Mouse (Mus musculus) monocyte, adult 2 months (primary cell): Measurements from ENCODE around the gene Glis2.

Experiments used
- DNase-seq, 2 experiments: peaks; one replicate each; pipeline ENCODE4 v3.0.0; 2022; ENCODE audit warnings: low spot score in 2 of 2, low read depth in 1 of 2

Glis2 gene

DNA sequence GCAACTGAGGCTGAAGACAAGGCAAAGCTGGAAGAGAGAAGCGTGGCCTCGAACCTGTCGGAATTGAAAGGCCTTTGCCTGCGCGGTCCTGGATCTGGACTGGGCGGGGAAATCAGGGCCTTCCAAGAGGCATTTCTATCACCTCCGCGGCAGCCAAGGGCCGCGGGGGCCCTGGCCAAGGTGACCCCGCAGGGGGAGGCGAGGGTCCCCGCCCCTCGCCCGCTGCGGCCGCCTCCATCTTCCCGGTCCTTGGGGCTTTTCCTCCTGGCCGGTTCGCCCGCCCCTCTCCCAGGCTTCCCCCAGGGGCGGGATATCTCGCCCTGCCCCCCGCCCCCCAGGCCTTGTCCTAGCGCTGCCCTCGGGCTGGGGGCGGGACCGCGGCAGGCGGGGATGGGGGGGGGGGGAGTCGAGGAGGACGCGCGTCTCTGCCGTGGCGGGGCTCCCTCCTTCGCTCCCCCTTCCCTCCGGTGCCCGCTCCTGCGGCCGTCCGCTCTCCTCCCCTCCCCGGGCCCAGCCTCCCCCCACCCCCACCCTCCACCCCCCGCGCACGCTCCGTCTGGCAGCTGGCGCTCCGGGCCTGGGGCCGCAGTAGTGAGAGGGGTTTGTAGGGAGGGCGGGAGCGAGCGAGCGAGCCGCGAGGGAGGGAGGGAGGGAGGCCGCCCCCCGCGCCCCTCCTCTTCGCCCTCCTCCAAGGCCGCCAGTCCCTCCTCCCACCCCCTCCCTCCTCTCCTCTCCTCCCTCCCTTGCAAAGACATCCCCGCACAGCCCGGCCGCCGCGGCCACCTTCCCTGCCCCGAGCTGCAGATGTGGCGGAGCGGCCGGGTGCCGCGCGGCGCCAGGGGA, at the start of gene Glis2:
Gene Glis2, plus strand, starts transcription at position 743 of the 843 bp plus-strand sequence.
- DNase-seq, result no peak

DNA sequence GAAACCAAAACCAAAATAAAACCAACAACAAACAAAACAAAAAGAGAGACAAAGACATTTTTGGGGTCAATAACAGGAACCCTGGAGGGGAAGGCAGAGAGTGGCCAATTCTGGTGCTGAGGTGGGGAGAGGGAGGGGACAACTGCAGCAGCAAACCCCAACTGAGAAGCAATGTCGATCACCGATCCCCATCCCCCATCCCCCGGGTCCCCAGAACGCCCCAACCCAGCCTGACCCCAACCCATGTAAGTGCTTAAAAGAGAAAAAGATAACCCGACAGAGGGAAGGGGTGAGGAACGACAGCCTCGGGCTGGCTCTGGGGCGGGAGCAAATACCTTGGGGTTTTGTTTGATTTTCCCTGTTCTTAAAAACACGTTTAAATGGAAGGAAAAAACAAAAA, 49.7 kb upstream of the Glis2 start:
- no peak for DNase-seq

DNA sequence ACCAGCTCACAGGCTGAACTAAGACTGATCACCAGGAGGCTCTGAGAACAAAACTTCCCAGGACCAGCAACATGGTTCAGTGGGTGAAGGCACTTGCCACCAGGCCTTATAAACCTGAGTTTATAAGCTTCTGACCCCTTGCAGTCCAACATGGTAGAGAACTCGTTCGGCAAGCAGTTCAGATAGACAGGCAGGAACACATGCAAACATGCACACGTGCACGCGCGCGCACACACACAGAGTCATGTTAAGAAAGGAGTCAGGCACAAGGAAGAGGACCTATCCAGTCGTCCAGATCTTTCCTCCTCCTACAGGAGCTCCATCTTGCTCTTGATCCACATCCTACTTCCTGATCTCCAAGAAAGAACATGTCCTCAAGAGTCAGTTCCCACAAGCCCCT, 47.7 kb upstream of the Glis2 start:
- no peak for DNase-seq

DNA sequence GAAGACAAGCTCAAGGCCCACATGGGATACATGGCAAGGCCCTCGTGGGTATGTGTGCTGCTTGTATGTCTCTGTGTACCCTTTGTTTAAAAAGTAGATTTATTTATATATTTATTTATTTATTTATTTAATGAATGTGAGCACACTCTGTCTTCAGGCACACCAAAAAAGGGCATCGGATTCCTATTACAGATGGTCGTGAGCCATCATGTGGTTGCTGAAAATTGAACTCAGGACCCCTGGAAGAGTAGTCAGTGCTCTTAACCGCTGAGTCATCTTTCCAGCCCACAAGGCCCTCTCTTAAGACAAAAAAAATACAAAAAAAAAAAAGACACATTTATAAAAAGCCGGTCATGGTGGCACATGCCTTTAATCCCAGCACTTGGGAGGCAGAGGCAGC, 46.9 kb upstream of the Glis2 start:
- DNase-seq, result no peak

DNA sequence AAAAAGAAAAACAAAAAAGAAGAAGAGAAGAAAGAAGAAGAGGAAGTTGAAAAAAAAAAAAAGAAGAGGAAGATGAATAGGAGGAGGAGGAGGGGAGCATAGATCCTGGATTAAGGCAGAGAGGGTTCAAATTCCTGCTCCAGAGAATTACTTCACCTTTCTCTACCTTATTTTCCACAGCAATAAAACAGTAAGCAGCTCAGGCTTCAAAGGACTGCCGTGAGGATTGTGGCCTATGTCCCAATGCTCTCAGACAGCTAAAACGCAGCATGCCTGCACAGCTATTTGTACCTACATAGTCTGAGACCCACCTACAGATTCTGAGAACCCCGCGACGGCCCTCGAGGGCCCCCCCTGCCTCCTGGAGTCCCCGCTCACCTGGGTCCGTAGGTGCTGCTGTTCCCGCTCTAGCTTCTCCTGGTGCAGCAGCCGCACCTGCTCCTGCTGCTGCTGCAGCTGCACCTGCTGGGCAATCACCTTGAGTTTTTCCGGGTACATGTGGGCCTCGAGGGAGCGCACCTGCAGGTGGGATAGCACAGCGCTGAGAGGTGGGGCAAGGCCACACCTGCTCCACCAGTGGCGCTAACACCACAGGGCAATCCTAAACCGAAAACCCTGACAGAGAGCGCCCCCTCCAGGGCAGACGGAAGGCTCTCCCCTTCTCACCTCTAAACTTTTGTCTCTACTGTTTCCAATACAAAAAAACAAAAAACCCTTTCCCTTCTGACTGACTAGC, 45.4 kb upstream of the Glis2 start:
- DNase-seq, result no peak

DNA sequence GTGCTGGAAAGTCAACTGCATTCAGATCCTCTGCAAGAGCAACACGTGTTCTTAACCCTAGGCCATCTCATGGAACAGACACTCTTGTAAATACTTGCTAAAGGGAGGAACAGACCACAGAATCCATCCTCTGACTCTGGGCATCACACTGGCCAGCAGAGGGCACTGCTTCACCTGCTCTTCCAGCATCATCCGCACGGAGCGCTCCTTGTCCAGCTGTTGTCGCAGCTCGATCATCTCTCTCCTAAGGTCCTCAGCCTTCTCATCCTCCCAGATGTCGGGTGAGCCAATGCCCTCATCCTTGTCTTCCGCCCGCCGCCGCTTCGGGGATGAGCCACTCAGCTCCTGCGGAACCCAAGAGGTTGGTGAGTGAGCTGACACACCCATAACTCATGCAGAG, 43.5 kb upstream of the Glis2 start:
- DNase-seq, result peak in 1 of 2 experiments; percentile 29

DNA sequence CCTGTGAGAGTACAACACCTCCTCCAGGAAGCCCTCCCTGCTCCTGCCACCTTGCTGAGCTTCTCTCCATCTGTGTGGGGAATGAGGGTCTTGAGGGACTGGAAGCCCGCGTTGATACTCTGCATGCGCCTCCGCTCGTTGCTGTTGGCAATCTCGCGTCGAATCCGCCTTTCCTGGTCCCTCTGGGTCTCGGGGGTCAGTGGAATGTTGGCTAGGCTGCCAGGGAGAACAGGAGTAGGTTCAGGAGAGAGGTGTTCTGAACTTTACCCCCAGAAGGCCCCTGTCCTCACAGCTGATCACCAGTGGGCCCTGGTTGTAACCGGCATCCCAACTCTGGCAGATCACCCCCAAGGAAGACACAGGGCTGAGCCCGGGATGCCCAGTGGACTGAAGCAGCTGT, 42.6 kb upstream of the Glis2 start:
- DNase-seq, result no peak

DNA sequence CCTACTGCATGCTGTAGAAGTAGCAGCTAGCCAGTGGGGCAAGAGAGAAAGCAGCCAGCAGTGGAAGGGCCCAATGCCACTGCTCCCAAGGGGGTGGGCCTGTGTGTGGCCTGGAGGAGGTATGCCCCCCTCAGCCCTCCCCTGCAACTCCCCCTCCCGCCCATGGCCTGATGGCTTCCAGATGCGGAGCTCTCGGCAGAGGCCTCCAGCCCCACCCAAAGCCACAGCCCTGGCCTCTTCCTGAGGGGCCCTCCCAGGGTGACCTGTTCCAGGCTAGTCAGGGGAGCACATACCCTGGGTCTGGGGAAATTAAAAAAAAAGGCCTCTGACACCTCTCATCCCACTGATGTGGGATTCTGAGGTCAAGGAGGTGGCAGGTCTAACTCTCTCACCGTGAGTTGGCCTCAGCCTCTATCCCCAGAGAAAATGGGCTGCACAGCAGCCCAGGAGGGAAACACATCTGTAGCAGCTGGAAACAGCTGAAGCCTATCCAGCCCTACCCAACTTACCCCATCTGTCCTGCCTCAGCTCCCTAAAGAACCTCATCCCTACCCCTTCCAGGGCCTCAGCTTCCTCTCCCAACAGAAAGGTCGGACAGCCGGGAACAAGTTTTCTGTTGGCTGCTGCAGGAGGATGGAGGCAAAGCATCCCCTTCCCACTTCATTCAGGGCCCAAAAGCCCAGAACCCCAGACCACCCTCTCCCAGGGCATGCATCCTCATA, 41.5 kb upstream of the Glis2 start:
- no peak for DNase-seq

DNA sequence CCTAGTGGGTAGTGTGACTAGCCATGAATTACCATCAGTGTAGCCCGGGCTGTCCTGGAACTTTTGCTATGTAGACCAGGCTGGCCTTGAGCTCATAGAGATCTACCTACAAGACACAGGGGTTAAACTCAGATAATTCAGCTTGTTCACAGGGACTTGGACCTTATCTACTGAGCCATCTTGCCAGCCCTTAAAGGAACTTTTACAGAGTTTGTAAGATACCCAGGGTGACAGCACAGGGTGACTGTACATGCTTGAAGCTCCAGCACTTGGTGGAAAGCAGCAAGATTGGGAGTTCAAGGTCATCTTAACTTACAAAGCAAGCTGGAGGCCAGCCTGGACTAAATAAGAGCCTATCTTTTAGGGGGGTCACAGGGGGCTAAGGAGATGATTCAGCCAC, 39.0 kb upstream of the Glis2 start:
- no peak for DNase-seq

DNA sequence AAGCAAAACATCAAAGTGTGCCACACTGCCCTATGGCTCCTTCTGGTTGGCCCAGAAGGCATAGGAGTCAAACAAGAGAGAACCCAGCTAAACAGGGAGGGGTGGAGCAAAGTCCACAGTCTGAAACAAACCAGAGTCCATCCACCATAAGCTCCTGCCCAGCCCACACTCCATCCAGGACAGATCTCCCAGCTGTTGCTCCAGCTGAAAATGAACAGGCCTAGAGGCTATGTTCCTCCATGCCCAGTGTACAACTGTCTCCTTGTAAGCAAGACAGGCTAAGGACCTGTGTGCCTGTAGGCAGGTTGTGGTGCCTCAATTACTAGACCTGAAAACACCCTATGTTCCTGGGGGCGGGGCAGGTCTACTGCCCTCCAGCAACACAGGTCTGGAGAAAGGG, 37.4 kb upstream of the Glis2 start:
- no peak for DNase-seq

DNA sequence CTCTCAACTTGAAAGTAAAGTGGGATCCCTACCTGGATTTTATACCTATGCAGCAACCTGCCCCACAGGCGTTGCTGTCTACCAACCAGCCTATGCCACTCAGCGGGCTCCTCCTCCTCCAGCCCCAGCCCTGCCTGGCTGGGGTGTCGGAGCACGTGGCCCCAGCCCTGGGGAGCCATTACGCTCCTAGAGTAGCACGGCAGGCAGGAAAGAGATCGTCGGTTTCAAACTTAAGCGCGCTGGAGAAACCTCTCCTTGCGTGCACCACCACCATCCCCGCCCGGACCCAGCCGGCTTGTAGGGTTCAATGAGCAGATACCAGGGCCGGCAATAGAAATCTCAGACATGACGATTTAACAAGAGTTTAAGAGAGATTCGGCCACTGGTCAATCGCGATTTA, 36.6 kb upstream of the Glis2 start:
- peak in 1 of 2 experiments; percentile 25 for DNase-seq

DNA sequence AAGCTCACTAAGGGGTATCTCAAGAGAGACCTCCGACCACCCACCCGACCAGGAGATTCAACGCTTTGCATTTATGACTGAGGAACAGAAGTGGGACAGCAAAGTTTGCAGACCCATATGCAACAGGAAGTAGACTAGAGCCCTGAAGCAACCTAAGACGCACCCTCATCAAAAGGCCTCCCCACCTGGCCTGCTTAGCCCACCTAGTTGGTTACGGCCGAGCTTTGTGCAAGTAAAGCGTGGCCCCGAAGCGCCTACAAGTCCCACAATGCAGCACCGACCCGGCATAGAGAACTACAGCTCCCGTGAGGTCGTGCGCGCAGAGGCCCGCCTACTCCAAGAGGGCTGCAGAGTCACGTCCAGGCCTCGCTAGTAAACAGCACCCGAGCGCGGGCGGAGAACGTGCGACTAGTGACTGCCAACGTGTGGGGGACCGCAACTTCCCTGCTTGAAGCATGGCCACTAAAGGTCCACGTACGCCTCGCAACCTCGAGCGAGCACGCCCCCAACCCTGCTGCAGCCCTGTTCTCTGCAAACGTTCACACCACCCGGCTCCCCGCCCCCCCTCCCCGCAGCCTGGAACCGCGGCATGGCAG, 36.0 kb upstream of the Glis2 start:
- DNase-seq, result peak; percentile 71

DNA sequence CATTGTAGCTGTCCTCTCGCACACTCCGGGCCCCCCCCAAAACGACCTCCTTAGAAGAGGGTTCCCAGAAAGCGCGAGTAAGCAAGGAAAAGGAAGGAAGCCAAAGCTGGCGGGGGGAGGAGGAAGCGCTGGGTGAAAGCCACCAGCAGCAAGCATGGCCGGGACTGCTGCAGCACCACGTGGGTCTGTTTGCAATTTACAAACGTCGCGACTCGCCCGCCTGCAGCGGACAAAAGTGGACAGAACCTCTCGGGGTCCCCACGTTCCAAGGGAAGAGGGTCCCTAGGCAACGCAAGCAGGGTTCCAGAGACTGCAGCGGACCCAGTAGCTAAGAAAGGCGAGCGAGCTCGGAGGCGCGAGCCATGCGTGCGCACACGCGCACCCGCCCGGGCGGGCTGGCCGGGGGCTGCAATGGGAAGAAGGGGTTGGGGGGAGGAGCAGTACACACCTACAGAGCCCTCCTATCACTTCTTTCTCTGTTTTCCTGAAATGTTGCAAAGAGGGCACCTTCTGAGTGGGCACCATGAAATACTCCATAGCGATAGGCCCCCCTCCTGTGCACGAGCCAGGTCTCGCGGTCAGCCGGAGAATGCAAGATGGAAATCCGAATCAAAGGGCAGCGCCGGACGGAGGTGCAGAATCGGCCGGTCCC, 35.4 kb upstream of the Glis2 start:
- DNase-seq, result peak in 1 of 2 experiments; percentile 35

DNA sequence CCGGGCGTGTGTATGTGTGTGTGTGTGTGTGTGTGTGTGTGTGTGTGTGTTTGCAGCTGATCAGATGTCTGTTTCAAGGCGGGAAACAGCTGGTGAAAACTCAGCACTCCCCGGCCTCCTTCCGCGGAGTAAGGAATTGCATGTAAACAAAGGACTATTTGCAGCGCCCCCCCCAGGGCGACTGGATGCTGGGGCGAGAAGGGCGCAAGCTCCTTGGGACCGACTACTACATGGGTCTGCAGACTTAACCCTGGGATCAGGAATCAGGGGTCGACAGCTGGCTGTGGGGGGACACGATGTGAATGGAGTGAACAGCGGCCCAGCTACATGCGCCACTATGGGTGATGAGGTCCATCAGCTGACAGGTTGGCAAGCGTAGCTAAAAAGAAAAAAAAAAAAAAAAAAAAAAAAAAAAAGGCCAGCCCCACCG, 34.8 kb upstream of the Glis2 start, which contains the start of gene Tfap4:
Gene Tfap4, minus strand, starts transcription at position 140 of the 430 bp plus-strand sequence.
- DNase-seq, result peak in 1 of 2 experiments; percentile 73

DNA sequence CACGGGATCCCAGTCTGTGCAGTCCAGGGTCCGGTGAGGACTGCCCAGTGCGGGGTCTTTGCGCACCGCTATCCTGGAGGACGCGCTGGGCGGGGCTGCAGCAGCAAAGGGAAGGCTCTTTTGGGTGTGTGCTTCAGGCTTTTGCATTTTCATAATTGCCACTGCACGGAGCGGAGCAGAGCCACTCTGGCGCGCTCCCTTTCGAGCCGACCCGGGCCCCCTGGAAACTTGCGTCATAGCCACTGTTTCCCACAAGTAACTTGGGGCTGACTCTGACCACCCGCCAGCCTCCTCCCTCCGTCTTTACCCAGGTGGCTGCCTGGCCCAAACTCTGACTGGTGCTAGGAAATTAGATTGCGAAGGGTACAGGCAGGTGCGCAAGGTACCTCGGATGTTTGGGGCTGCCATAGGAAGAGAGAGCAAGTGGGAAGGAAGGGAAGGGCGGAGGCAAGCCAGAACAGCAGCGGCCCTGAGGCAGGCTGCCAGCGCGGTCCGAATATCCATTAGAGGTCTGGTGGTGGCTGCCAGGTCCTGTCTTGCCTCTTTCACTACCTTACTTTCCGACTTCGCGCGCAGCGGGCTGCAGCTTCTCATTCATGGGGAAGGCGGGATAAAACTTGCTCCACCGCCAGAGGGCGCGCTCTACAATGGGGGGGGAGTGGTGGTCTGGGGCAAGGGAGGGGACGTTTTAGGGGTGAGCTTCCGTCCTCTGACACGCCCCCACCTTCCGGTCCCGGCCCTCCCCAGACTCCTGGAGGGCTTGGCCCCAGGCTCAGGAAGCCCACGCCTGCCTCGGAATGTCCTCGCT, 34.2 kb upstream of the Glis2 start:
- DNase-seq, result peak in 1 of 2 experiments; percentile 20

DNA sequence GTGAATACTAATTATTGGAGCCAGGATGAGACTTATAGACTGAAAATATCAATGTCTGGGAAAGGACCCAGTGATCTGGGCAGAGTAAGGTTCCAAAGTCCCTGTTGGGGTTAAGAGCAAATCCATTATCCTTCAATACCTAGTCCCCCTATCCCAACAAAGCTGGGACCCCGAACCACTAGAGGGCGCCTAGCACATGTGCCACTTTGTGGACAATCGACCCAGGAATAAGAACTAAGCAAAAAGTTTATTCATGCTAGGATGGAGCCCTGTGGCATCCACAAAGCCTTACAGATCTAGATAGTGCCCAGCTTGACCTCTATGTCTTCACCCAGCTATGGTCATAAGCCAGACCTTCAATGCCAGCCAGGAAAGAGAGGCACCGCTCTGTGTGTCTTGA, 26.6 kb upstream of the Glis2 start:
- DNase-seq, result peak in 1 of 2 experiments; percentile 70

DNA sequence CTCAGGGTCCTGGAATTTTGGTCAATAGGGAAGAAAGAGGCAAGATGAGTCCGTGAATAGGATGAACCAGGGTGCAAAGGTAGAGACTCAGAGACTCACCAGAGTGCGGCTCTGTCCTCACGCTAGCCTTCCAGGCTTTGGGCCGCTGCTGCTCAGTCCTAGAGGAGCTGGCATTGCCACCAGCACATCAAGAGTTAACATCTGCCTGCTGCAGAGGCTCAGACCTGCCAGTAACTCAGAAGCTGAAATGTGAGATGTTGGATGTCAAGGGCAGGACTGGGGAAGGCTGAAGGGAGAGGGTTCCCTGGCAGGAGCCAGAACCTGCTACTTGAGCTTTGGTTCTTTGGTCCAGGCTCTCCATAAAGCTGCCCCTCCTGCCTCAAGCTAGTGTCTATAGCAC, 23.8 kb upstream of the Glis2 start:
- no peak for DNase-seq

DNA sequence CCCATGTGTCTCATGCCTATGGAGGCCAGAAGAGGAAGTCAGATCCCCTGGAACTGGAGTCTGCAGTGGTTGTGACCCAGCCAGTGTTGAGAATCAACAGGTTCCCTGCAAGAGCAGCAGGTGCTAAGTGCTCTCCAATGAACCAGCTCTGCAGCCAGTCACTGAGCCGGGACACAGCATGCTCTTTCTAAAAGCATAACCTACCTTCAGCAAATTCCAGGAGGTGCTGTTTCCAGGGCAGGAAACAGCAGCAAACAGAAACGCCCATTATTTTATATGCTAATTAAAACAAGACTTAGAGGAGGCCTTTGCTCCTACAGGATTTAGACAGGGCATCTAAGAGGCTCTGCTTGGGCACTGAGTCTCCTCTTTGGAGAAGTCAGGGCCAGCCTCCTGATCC, 18.5 kb upstream of the Glis2 start:
- no peak for DNase-seq

DNA sequence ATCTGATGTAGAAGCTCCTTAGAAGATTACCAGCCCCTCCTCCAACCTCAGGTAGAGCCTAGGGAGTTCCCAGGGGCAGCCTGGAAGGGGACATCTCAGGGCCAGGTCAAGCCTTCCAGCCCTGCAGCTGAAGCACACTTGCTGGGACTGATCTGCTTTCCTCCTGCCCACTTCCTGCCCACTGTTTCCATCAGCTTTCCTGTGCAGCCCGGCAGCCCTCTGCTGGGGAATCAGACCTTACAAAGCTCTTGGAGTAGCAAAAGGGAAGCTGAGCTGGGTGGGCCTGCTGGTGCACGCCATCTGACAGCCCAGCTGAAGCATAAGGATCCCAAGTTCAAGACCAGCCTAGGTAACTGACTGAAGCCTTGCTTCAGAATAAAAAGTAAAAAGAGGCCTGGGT, 17.6 kb upstream of the Glis2 start:
- DNase-seq, result no peak

DNA sequence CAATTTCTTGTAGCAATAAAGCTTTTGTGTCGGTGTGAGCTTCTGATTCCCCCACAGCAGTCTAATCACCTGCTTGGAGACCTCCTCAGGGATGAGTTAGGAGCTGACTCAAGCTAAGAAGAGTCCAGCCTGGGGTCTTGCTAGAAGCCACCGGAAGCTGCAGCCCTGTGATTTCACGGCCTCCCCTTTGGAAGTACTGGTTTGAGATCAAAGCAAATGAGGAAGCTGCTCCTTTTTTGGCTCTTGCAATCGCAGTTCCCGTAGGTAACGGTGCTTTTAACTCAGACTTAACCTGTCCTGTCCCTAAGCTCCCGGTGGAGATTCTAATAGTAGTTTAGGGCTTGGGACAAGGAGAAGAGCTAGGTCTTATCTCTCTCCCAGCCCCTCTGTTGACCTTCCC, 15.9 kb upstream of the Glis2 start:
- DNase-seq, result no peak
